Mouse (Mus musculus): ENCODE measurements around the gene Cfap70. TPM values are rescaled to one million over a fixed set of nuclear protein-coding genes. Genes with fewer than 3 reads are reported as not detected.

The Cfap70 gene
- polyA plus RNA-seq (2014; fragmentation: Nextera tagmentation; extraction: Ambion mirVana) = 0.98 and 2.7 TPM in 2 replicates

- H3K27me3 ChIP-seq (replicated peaks; ENCODE audit: control insufficient read depth, insufficient read depth, low read length) = no peaks in the 10 kb centered on the region
- peak; percentile 58; the same call in 1 of the 2 replicates for ATAC-seq
- peak within 1 kb of the TSS; percentile 26 for H3K4me3 ChIP-seq (ENCODE audit: low read depth, low read length)
- 0 out of 2 replicates have a peak within 1 kb of the TSS, but pooled peaks have one; percentile 22 for H3K27ac ChIP-seq (ENCODE audit: low read depth, low read length)
- no peaks in the 10 kb centered on the region for H3K36me3 ChIP-seq (ENCODE audit: control insufficient read depth, insufficient read depth, low read length)
- H3K9ac ChIP-seq (ENCODE audit: low read length) = peak within 1 kb of the TSS; percentile 32
- 2% methylated on average over 15 of the region's 15 CpGs for WGBS
- H3K4me2 ChIP-seq (ENCODE audit: low read length) = peak within 1 kb of the TSS; percentile 56
- H3K9me3 ChIP-seq (replicated peaks; ENCODE audit: control insufficient read depth, low read length) = no peaks in the 10 kb centered on the region
- peaks cover 5% of the 10 kb centered on the region; the same call in 1 of the 2 replicates for H3K4me1 ChIP-seq (ENCODE audit: control insufficient read depth, insufficient read depth, low read length)
- peak; percentile 76 for DNase-seq (ENCODE audit: low spot score)
Observed at GRCm38 (mm10) chr14:20451765-20452331, at the start of gene Cfap70. Gene Cfap70, minus strand, starts transcription at chr14:20452226.

DNA sequence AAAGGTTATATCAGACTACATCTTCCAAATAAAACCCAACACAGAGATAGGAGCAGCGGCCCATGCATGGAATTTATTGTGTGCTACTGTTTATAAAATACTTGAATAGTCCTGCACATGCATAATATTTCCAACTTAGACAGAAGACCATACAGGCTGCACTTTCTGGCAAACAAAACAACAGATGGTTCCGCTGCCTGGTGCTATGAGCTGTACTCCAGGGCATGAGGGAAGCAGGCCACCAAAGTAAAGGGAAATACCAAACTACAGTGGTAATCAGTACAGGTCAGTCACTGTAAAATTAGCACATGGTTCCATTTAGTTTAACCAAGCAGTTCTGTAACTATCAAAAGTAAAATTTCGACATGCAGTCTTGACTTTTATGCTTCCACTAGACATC lies 48.0 kb upstream of the Cfap70 start:
- no peak overlapping the region for H3K4me2 ChIP-seq (ENCODE audit: low read length)
- peaks cover 36% of the 10 kb centered on the region for H3K36me3 ChIP-seq (ENCODE audit: control insufficient read depth, insufficient read depth, low read length)
- no peaks in the 10 kb centered on the region for H3K9me3 ChIP-seq (replicated peaks; ENCODE audit: control insufficient read depth, low read length)
- H3K4me3 ChIP-seq (ENCODE audit: low read depth, low read length) = no peak overlapping the region
- DNase-seq (ENCODE audit: low spot score) (peak; percentile 14), ATAC-seq (no peak)
- no peak overlapping the region for H3K27ac ChIP-seq (ENCODE audit: low read depth, low read length)
- H3K4me1 ChIP-seq (ENCODE audit: control insufficient read depth, insufficient read depth, low read length) = no peaks in the 10 kb centered on the region
- H3K9ac ChIP-seq (ENCODE audit: low read length) = no peak overlapping the region
- H3K27me3 ChIP-seq (replicated peaks; ENCODE audit: control insufficient read depth, insufficient read depth, low read length) = no peaks in the 10 kb centered on the region
- WGBS = 94% methylated on average over 3 of the region's 3 CpGs

DNA sequence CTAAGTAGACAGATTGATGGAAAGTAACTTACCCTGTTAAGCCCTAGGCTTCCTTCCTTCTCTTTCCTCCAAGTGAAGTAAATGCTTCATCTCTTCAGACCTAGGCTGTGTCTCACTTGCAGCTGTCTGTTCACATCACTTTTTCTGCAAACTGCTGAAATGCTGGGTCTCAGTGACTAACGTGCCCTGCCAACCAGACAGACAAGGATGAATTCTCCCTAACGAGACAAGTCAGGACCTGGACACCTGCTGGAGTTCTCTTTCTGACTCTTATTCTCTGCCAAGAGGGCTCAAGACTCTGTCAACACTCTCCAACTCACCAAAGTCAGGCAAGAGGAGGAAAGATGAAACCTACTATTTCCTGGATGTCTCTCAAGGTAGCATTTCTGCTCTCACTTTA lies 44.6 kb upstream of the Cfap70 start, which contains the start of gene Mss51:
Gene Mss51 (minus strand): TSS at position 299 of the 400 bp plus-strand sequence.
- ATAC-seq = no peak

GRCm38 (mm10) chr14:20486031-20486430 lies 34.0 kb upstream of the Cfap70 start:
- 95% methylated on average over 5 of the region's 5 CpGs for WGBS
- H3K4me3 ChIP-seq (ENCODE audit: low read depth, low read length) = no peak overlapping the region
- ATAC-seq = no peak
- H3K27me3 ChIP-seq (replicated peaks; ENCODE audit: control insufficient read depth, insufficient read depth, low read length) = no peaks in the 10 kb centered on the region
- H3K36me3 ChIP-seq (ENCODE audit: control insufficient read depth, insufficient read depth, low read length) = peaks cover 26% of the 10 kb centered on the region
- H3K9ac ChIP-seq (ENCODE audit: low read length) = no peak overlapping the region
- no peaks in the 10 kb centered on the region for H3K9me3 ChIP-seq (replicated peaks; ENCODE audit: control insufficient read depth, low read length)
- no peak overlapping the region for H3K4me2 ChIP-seq (ENCODE audit: low read length)
- H3K27ac ChIP-seq (ENCODE audit: low read depth, low read length) = no peak overlapping the region
- no peak for DNase-seq (ENCODE audit: low spot score)
- no peaks in the 10 kb centered on the region for H3K4me1 ChIP-seq (ENCODE audit: control insufficient read depth, insufficient read depth, low read length)

More for the DNA sequence above, 44.6 kb upstream of the Cfap70 start, which contains the start of gene Mss51:
- no peak for DNase-seq (ENCODE audit: low spot score)
- Histone ChIP-seq H3K4me3 (ENCODE audit: low read depth, low read length) (no peak within 1 kb of the TSS), H3K27ac (ENCODE audit: low read depth, low read length) (no peak within 1 kb of the TSS), H3K9ac (ENCODE audit: low read length) (no peak within 1 kb of the TSS), H3K27me3 (replicated peaks; ENCODE audit: control insufficient read depth, insufficient read depth, low read length) (no peaks in the 10 kb centered on the region), H3K9me3 (replicated peaks; ENCODE audit: control insufficient read depth, low read length) (no peaks in the 10 kb centered on the region), H3K4me2 (ENCODE audit: low read length) (no peak within 1 kb of the TSS), H3K4me1 (ENCODE audit: control insufficient read depth, insufficient read depth, low read length) (no peaks in the 10 kb centered on the region), H3K36me3 (ENCODE audit: control insufficient read depth, insufficient read depth, low read length) (peaks cover 40% of the 10 kb centered on the region)
- 43% methylated on average over 2 of the region's 2 CpGs for WGBS

GRCm38 (mm10) chr14:20482051-20482751 lies 30.2 kb upstream of the Cfap70 start:
- 92% methylated on average over 7 of the region's 7 CpGs for WGBS
- Histone ChIP-seq H3K27ac (ENCODE audit: low read depth, low read length) (no peak overlapping the region), H3K27me3 (replicated peaks; ENCODE audit: control insufficient read depth, insufficient read depth, low read length) (no peaks in the 10 kb centered on the region), H3K9me3 (replicated peaks; ENCODE audit: control insufficient read depth, low read length) (no peaks in the 10 kb centered on the region), H3K4me1 (ENCODE audit: control insufficient read depth, insufficient read depth, low read length) (peaks cover 4% of the 10 kb centered on the region), H3K9ac (ENCODE audit: low read length) (no peak overlapping the region), H3K4me2 (ENCODE audit: low read length) (no peak overlapping the region), H3K36me3 (ENCODE audit: control insufficient read depth, insufficient read depth, low read length) (peaks cover 19% of the 10 kb centered on the region), H3K4me3 (ENCODE audit: low read depth, low read length) (no peak overlapping the region)
- ATAC-seq (no peak), DNase-seq (ENCODE audit: low spot score) (no peak)

- DNase-seq (ENCODE audit: low spot score) = no peak
- peaks cover 15% of the 10 kb centered on the region for H3K36me3 ChIP-seq (ENCODE audit: control insufficient read depth, insufficient read depth, low read length)
- 18% methylated on average over 5 of the region's 5 CpGs for WGBS
- no peak overlapping the region for H3K27ac ChIP-seq (ENCODE audit: low read depth, low read length)
- no peak for ATAC-seq
- peaks cover 4% of the 10 kb centered on the region for H3K4me1 ChIP-seq (ENCODE audit: control insufficient read depth, insufficient read depth, low read length)
- H3K9me3 ChIP-seq (replicated peaks; ENCODE audit: control insufficient read depth, low read length) = no peaks in the 10 kb centered on the region
- no peak overlapping the region for H3K4me3 ChIP-seq (ENCODE audit: low read depth, low read length)
- H3K27me3 ChIP-seq (replicated peaks; ENCODE audit: control insufficient read depth, insufficient read depth, low read length) = no peaks in the 10 kb centered on the region
- no peak overlapping the region for H3K9ac ChIP-seq (ENCODE audit: low read length)
- no peak overlapping the region for H3K4me2 ChIP-seq (ENCODE audit: low read length)
Observed at GRCm38 (mm10) chr14:20481211-20481610, 29.2 kb upstream of the Cfap70 start.

DNA sequence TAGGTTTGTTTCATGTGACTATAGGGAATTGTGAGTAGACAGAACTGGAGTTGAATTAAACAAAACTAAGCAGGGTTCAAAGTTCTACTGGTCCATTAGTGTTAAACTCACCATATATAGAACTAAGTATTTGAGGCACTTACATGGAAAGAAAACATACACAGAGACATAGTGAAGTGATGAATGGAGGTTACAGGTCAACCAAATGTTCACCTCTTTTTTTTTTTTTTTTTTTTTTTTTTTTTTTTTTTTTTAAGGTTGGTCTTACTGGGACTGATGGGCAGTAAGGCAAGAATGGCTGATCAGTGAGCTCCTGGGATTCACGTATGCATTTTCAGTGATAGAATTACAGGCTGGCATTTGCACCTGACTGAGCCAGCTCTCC lies 28.2 kb upstream of the Cfap70 start:
- ATAC-seq = no peak; the same call in 1 of the 2 replicates
- no peaks in the 10 kb centered on the region for H3K27me3 ChIP-seq (replicated peaks; ENCODE audit: control insufficient read depth, insufficient read depth, low read length)
- peak overlapping the region; percentile 69 for H3K9ac ChIP-seq (ENCODE audit: low read length)
- H3K36me3 ChIP-seq (ENCODE audit: control insufficient read depth, insufficient read depth, low read length) = peaks cover 12% of the 10 kb centered on the region
- no peak overlapping the region for H3K27ac ChIP-seq (ENCODE audit: low read depth, low read length)
- peaks cover 4% of the 10 kb centered on the region for H3K4me1 ChIP-seq (ENCODE audit: control insufficient read depth, insufficient read depth, low read length)
- no peaks in the 10 kb centered on the region for H3K9me3 ChIP-seq (replicated peaks; ENCODE audit: control insufficient read depth, low read length)
- H3K4me2 ChIP-seq (ENCODE audit: low read length) = peak overlapping the region; percentile 90
- no peak for DNase-seq (ENCODE audit: low spot score)
- WGBS = 64% methylated on average over 1 of the region's 1 CpGs
- peak overlapping the region; percentile 59 for H3K4me3 ChIP-seq (ENCODE audit: low read depth, low read length)

DNA sequence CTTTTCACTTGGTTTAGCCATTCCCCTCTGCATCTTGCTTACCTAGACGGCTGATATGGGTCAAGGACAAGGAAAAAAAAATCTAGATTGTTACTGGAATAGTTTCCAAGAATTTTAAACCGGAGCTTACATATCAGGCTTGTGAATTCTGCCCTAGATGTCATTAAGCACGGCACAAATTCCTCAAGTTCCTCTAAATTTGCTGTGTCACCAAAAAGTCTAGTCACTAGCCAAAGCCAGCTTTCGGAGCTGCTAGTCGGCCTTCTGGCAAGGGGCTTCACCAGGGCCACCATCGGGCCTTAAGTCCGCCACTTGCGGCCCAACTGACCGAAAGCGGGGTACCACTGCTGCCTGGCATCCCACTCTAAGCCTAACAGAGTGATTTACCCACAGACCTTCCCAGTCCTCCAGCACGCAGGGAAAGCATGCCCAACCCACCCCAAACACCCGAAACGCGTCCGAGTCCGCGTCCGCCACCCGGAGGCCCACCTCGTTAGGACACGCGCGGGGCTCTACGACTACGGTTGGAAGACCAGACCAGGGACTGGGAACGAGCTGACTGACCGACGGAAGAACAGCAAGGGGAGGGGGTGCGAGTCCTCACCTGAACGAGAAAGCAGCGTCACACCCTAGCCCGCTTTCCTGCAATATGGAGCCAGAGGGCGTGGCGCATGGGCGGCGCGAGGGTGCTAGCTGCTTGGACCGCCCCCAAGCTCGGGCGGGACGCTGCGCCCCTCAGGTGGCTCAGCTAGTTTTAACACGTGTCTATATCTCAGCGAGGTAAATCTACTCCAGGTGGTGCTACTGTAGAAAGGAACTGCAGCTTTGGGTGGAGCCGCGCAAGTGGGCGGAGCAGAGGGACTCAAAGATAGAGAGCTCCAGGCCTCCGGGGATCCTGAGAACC lies 27.5 kb upstream of the Cfap70 start, which contains the start of gene Anxa7:
Gene Anxa7 (minus strand): TSS at position 843 of the 904 bp plus-strand sequence.
- DNase-seq (ENCODE audit: low spot score) = peak; percentile 61
- H3K4me2 ChIP-seq (ENCODE audit: low read length) = peak within 1 kb of the TSS; percentile 90
- peaks cover 6% of the 10 kb centered on the region for H3K36me3 ChIP-seq (ENCODE audit: control insufficient read depth, insufficient read depth, low read length)
- no peaks in the 10 kb centered on the region for H3K9me3 ChIP-seq (replicated peaks; ENCODE audit: control insufficient read depth, low read length)
- H3K4me1 ChIP-seq (ENCODE audit: control insufficient read depth, insufficient read depth, low read length) = peaks cover 4% of the 10 kb centered on the region
- ATAC-seq = peak; percentile 85
- no peaks in the 10 kb centered on the region for H3K27me3 ChIP-seq (replicated peaks; ENCODE audit: control insufficient read depth, insufficient read depth, low read length)
- peak within 1 kb of the TSS; percentile 69 for H3K9ac ChIP-seq (ENCODE audit: low read length)
- H3K4me3 ChIP-seq (ENCODE audit: low read depth, low read length) = peak within 1 kb of the TSS; percentile 59
- no peak within 1 kb of the TSS for H3K27ac ChIP-seq (ENCODE audit: low read depth, low read length)
- 1% methylated on average over 48 of the region's 48 CpGs for WGBS
